Mouse (Mus musculus) MEL (cell line): Measurements from ENCODE around the gene Phf21a. TPM values are rescaled to one million over a fixed set of nuclear protein-coding genes. Genes with fewer than 3 reads are reported as not detected.

ENCODE experiments used
- DNase-seq: peaks from one replicate; pipeline ENCODE4 v3.0.0; 2011; ENCODE audit warnings: low read depth, low spot score
- H3K27ac ChIP-seq: 2 replicates; pipeline ENCODE4 v1.5.1; 2012; ENCODE audit warnings: low read depth, mild to moderate bottlenecking, control low read depth, low read length, moderate library complexity; ENCODE audit not compliant: control insufficient read depth
- H3K27me3 ChIP-seq, 2 experiments: fragments of 150-350 bp in 1 of 2; sonication (generic) in 1 of 2; 2 replicates each; pipeline ENCODE4 v1.6.1; 2012; ENCODE audit warnings: low read length in 2 of 2, mild to moderate bottlenecking in 2 of 2, improper control_type of control experiment in 1 of 2, moderate library complexity in 1 of 2; ENCODE audit not compliant: insufficient read depth in 2 of 2, control insufficient read depth in 1 of 2
- H3K36me3 ChIP-seq, 2 experiments: 2 replicates each; pipeline ENCODE4 v1.6.1; 2012 to 2014; ENCODE audit warnings: low read length in 2 of 2, improper control_type of control experiment in 1 of 2, inconsistent platforms in 1 of 2, mild to moderate bottlenecking in 1 of 2; ENCODE audit not compliant: insufficient read depth in 2 of 2, control insufficient read depth in 1 of 2
- H3K4me1 ChIP-seq, 2 experiments: fragments of 150-350 bp in 1 of 2; sonication (generic) in 1 of 2; 2 replicates each; pipeline ENCODE4 v1.6.1; 2012; ENCODE audit warnings: low read length in 2 of 2, improper control_type of control experiment in 1 of 2, mild to moderate bottlenecking in 1 of 2; ENCODE audit not compliant: insufficient read depth in 2 of 2, control insufficient read depth in 1 of 2
- H3K4me3 ChIP-seq, 2 experiments: fragments of 150-350 bp in 1 of 2; sonication (generic) in 1 of 2; 2 replicates each; pipeline ENCODE4 v1.5.1; 2012; ENCODE audit warnings: low read depth in 2 of 2, low read length in 2 of 2, mild to moderate bottlenecking in 2 of 2, moderate library complexity in 2 of 2, control low read depth in 1 of 2, improper control_type of control experiment in 1 of 2; ENCODE audit not compliant: control insufficient read depth in 1 of 2, insufficient read depth in 1 of 2
- H3K79me2 ChIP-seq: 2 replicates; pipeline ENCODE4 v1.6.1; 2012; ENCODE audit warnings: mild to moderate bottlenecking, low read length, moderate library complexity; ENCODE audit not compliant: control insufficient read depth, poor library complexity, insufficient read depth
- H3K9ac ChIP-seq: 2 replicates; pipeline ENCODE4 v1.6.1; 2012; ENCODE audit warnings: low read depth, mild to moderate bottlenecking, control low read depth, low read length, moderate library complexity; ENCODE audit not compliant: control insufficient read depth, poor library complexity, severe bottlenecking
- H3K9me3 ChIP-seq: fragments of 150-350 bp; sonication (generic); replicated peaks from 2 replicates; pipeline ENCODE4 v1.6.1; 2012; ENCODE audit warnings: mild to moderate bottlenecking, low read length, improper control_type of control experiment, moderate library complexity; ENCODE audit not compliant: insufficient read depth
- BHLHE40 ChIP-seq: IDR thresholded peaks from 2 replicates; pipeline ENCODE4 v1.6.1; 2012; ENCODE audit warnings: low read depth, mild to moderate bottlenecking, inconsistent platforms, low read length, improper control_type of control experiment, borderline replicate concordance
- CHD1 ChIP-seq: IDR thresholded peaks from 2 replicates; pipeline ENCODE4 v1.6.1; 2012; ENCODE audit warnings: low read depth, mild to moderate bottlenecking, inconsistent platforms, low read length, improper control_type of control experiment
- CHD2 ChIP-seq: IDR thresholded peaks from 2 replicates; pipeline ENCODE4 v1.6.1; 2011; ENCODE audit warnings: low read length, improper control_type of control experiment
- CTCF ChIP-seq, 3 experiments: IDR thresholded peaks in 2 of 3; conservative IDR thresholded peaks in 1 of 3; 2 replicates each; pipeline ENCODE4 v1.5.1; 2011 to 2012; ENCODE audit warnings: low read length in 3 of 3, low read depth in 2 of 3, mild to moderate bottlenecking in 2 of 3, improper control_type of control experiment in 1 of 3, inconsistent platforms in 1 of 3, mixed read lengths in 1 of 3, moderate library complexity in 1 of 3; ENCODE audit not compliant: control insufficient read depth in 1 of 3, insufficient read depth in 1 of 3, poor library complexity in 1 of 3, severe bottlenecking in 1 of 3
- EP300 ChIP-seq, 2 experiments: IDR thresholded peaks; 2 replicates each; pipeline ENCODE4 v1.6.1; 2011; ENCODE audit warnings: improper control_type of control experiment in 2 of 2, low read length in 2 of 2, low read depth in 1 of 2, mild to moderate bottlenecking in 1 of 2
- GABPA ChIP-seq: IDR thresholded peaks from 2 replicates; pipeline ENCODE4 v1.6.1; 2012; ENCODE audit warnings: low read depth, mild to moderate bottlenecking, inconsistent platforms, low read length, improper control_type of control experiment, moderate library complexity
- KAT2A ChIP-seq: conservative IDR thresholded peaks from 2 replicates; pipeline ENCODE4 v1.6.1; 2012; ENCODE audit warnings: low read depth, low read length, improper control_type of control experiment, inconsistent platforms
- MAFK ChIP-seq: IDR thresholded peaks from 2 replicates; pipeline ENCODE4 v1.6.1; 2011; ENCODE audit warnings: low read depth, mild to moderate bottlenecking, low read length, improper control_type of control experiment, borderline replicate concordance
- MAZ ChIP-seq: IDR thresholded peaks from 2 replicates; pipeline ENCODE4 v1.6.1; 2012; ENCODE audit warnings: low read depth, mild to moderate bottlenecking, inconsistent platforms, low read length, improper control_type of control experiment
- MEF2A ChIP-seq: IDR thresholded peaks from 2 replicates; pipeline ENCODE4 v1.6.1; 2014; ENCODE audit warnings: low read depth, mild to moderate bottlenecking, inconsistent platforms, low read length, improper control_type of control experiment; ENCODE audit not compliant: poor library complexity, insufficient replicate concordance, severe bottlenecking; ENCODE audit errors: extremely low read depth
- MYB ChIP-seq: IDR thresholded peaks from 2 replicates; pipeline ENCODE4 v1.6.1; 2011; ENCODE audit warnings: mild to moderate bottlenecking, low read depth, low read length, improper control_type of control experiment
- NRF1 ChIP-seq: IDR thresholded peaks from 2 replicates; pipeline ENCODE4 v1.6.1; 2014; ENCODE audit warnings: low read depth, mild to moderate bottlenecking, inconsistent platforms, low read length, improper control_type of control experiment, moderate library complexity; ENCODE audit not compliant: poor library complexity, insufficient read depth, severe bottlenecking
- POLR2A ChIP-seq, 2 experiments: IDR thresholded peaks; 2 replicates each; pipeline ENCODE4 v1.6.1; 2011 to 2012; ENCODE audit warnings: low read length in 2 of 2, mild to moderate bottlenecking in 2 of 2, control low read depth in 1 of 2, improper control_type of control experiment in 1 of 2, low read depth in 1 of 2, moderate library complexity in 1 of 2; ENCODE audit not compliant: control insufficient read depth in 1 of 2, insufficient read depth in 1 of 2, poor library complexity in 1 of 2
- TBP ChIP-seq: IDR thresholded peaks from 2 replicates; pipeline ENCODE4 v1.8.0; 2011; ENCODE audit warnings: low read depth, low read length, improper control_type of control experiment
- TCF12 ChIP-seq: IDR thresholded peaks from 2 replicates; pipeline ENCODE4 v1.6.1; 2014; ENCODE audit warnings: low read depth, mild to moderate bottlenecking, inconsistent platforms, low read length, improper control_type of control experiment, moderate library complexity
- UBTF ChIP-seq: IDR thresholded peaks from 2 replicates; pipeline ENCODE4 v1.6.1; 2012; ENCODE audit warnings: low read depth, mild to moderate bottlenecking, inconsistent platforms, low read length, improper control_type of control experiment, moderate library complexity, borderline replicate concordance; ENCODE audit not compliant: insufficient read depth
- USF1 ChIP-seq: IDR thresholded peaks from 2 replicates; pipeline ENCODE4 v1.6.1; 2014; ENCODE audit warnings: low read depth, mild to moderate bottlenecking, inconsistent platforms, low read length, improper control_type of control experiment, moderate library complexity
- USF2 ChIP-seq, 2 experiments: IDR thresholded peaks; 2 replicates each; pipeline ENCODE4 v1.6.1; 2011 to 2012; ENCODE audit warnings: improper control_type of control experiment in 2 of 2, low read length in 2 of 2, borderline replicate concordance in 1 of 2, inconsistent platforms in 1 of 2, low read depth in 1 of 2, mild to moderate bottlenecking in 1 of 2; ENCODE audit not compliant: insufficient read depth in 1 of 2
- ZMIZ1 ChIP-seq: IDR thresholded peaks from 2 replicates; pipeline ENCODE4 v1.6.1; 2012; ENCODE audit warnings: low read depth, mild to moderate bottlenecking, inconsistent platforms, low read length, improper control_type of control experiment, moderate library complexity
- polyA plus RNA-seq, 2 experiments: library from polyadenylated mRNA; stranded (reverse) in 1 of 2; unstranded in 1 of 2; fragments of >175 nt in 1 of 2; fragments of >200 nt in 1 of 2; gene quantifications; 2 replicates each; pipeline versions ENCODE4 v1.2.1 to v1.2.4; 2012; ENCODE audit warnings: low replicate concordance in 2 of 2, low read depth in 1 of 2; ENCODE audit not compliant: insufficient read length in 2 of 2, insufficient read depth in 1 of 2, missing spikeins in 1 of 2
- total RNA-seq: library from RNA; depleted of rRNA; stranded (reverse); fragments of 300-350 nt; gene quantifications from 2 replicates; pipeline ENCODE4 v1.2.3, GENCODE M21; 2012

Phf21a gene
- total and polyA plus RNA-seq, 3 experiments: 4.7 to 245 (median 15.6) TPM

DNA sequence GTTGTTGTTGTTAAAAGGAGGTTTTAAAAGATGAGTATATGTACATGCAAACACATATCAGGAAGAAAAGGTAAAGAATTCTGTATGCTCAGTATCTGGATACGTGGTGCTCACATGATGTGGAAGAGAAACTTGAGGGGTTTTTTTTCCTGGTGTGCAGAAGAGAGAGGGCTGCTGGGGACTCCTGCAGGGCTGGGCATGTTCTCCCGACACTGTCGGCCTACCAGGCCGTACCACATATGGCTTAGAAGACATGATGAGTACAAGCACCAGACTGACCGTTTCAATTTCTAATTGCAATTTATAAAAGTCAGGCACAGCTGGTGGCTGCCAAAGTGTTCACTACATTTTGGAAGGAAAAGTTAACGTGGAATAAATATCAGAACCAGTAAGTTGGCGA lies 232.8 kb downstream of the Phf21a start:
- TF ChIP-seq POLR2A (IDR thresholded peaks at IDR 0.05; ENCODE audit: control insufficient read depth in 1 of 2, insufficient read depth in 1 of 2, low read depth in 1 of 2, low read length in 2 of 2, poor library complexity in 1 of 2): no peak
- TF ChIP-seq MYB: no peak
- no peak for TF ChIP-seq BHLHE40
- no peak for TF ChIP-seq USF2 (IDR thresholded peaks at IDR 0.05; ENCODE audit: borderline replicate concordance in 1 of 2, insufficient read depth in 1 of 2, low read depth in 1 of 2, low read length in 2 of 2)
- no peak for TF ChIP-seq TBP
- TF ChIP-seq NRF1: no peak
- no peak for TF ChIP-seq TCF12
- TF ChIP-seq MEF2A: no peak
- no peak for TF ChIP-seq CHD1
- TF ChIP-seq UBTF: no peak
- no peak for TF ChIP-seq MAFK
- no peak for TF ChIP-seq ZMIZ1
- no peak for TF ChIP-seq CTCF (IDR thresholded peaks at IDR 0.05 in 2 of 3, conservative IDR thresholded peaks at IDR 0.05 in 1 of 3; ENCODE audit: control insufficient read depth in 1 of 3, insufficient read depth in 1 of 3, low read depth in 2 of 3, low read length in 3 of 3, poor library complexity in 1 of 3, severe bottlenecking in 1 of 3)
- no peak for TF ChIP-seq CHD2
- no peak for TF ChIP-seq EP300 (IDR thresholded peaks at IDR 0.05; ENCODE audit: low read depth in 1 of 2, low read length in 2 of 2)
- no peak for TF ChIP-seq USF1
- no peak for TF ChIP-seq GABPA
- TF ChIP-seq KAT2A: no peak
- TF ChIP-seq, all 39 proteins: peak for 0

DNA sequence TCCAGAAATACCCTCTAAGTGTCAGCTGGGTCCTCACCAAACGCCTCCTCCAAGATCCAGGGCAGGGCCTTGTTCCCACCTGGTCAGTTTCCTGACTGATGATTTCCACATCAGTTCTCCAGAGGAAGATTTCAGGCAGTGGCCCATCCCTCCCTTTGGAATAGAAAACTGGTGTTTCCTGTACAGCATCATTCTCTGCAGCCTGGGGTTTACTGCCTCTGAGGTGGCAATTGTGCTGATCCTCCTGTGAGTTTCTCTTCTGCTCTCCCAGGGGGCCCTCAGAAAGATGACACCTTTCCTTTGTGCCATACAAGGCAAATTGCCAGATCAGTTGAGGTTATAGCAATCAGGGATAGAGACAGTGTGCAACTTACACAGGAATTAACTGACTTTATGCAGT lies 233.3 kb downstream of the Phf21a start:
- H3K4me1 ChIP-seq: peaks cover 3 to 4% of the 10 kb centered on the region in 2 experiments; a peak in 3 of 4 replicates
- H3K79me2 ChIP-seq: no peaks in the 10 kb centered on the region
- no peak overlapping the region for H3K4me3 ChIP-seq
- DNase-seq: peak; percentile 14
- H3K9me3 ChIP-seq: no peaks in the 10 kb centered on the region
- H3K36me3 ChIP-seq: no peaks in the 10 kb centered on the region
- H3K9ac ChIP-seq: no peak overlapping the region
- H3K27me3 ChIP-seq: no peaks in the 10 kb centered on the region
- TF ChIP-seq MAZ: no peak
- no peak overlapping the region for H3K27ac ChIP-seq

More for the DNA sequence above, 232.8 kb downstream of the Phf21a start:
- Histone ChIP-seq H3K4me1 (peaks cover 3 to 4% of the 10 kb centered on the region in 2 experiments; a peak in 3 of 4 replicates), H3K27ac (no peak overlapping the region), H3K9ac (no peak overlapping the region), H3K27me3 (no peaks in the 10 kb centered on the region), H3K9me3 (no peaks in the 10 kb centered on the region), H3K79me2 (no peaks in the 10 kb centered on the region), H3K36me3 (no peaks in the 10 kb centered on the region), H3K4me3 (no peak overlapping the region)
- DNase-seq: no peak
